ENCODE assay signal across 11 mouse cellular contexts in the genomic region with DNA sequence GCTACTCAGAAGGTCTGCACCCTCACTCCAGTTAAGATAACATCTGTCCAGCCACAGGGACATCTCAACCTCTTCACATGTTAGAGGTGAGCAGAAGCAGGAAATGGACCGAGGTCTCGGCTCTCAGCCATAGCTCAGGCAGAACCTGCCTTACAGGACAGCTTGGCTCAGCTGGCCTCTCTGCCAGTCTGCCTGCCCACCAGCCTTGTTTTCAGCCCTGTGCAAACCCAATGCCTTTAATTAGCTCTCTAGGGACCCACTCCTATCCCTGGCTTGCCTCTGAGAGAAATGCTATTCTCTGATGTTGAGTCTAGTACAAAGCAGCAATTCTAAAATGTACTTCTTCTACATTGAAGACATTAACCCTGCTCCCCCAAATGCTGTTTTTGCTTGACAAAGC.
DNase-seq lines count a peak whose midpoint lies in the region; ATAC-seq and TF ChIP-seq lines count a peak whose summit lies in the region.
"Had no signal": no experiment of that assay in that cellular context is flagged by ENCODE, and none has a peak within 500 bp of the region (broad histone marks: within the 10 kb centered on the region; RNA-seq: fewer than 3 reads in every experiment).

No protein-coding gene starts in this region.

- no peak for TF ChIP-seq CTCF in brain, embryonic 14.5 days (IDR thresholded peaks at IDR 0.05; ENCODE audit: borderline replicate concordance, extremely low read depth, insufficient read depth, insufficient read length)

- H3K4me3 ChIP-seq in heart, embryonic 16.5 days (ENCODE audit: low read length) = no peak overlapping the region
- H3K4me3 ChIP-seq in heart, embryonic 11.5 days (ENCODE audit: low read depth, low read length) = no peak overlapping the region
- H3K4me3 ChIP-seq in hindbrain, embryonic 12.5 days = no peak overlapping the region
- H3K4me3 ChIP-seq in intestine, embryonic 15.5 days (replicated peaks) = no peak overlapping the region
- H3K4me3 ChIP-seq: heart, adult 2 months; limb, embryonic 15.5 days had no signal

- no peaks in the 10 kb centered on the region for H3K27me3 ChIP-seq in heart, embryonic 16.5 days (ENCODE audit: control insufficient read depth, insufficient read depth, low read length)
- H3K27me3 ChIP-seq in heart, embryonic 11.5 days (ENCODE audit: control insufficient read depth, insufficient read depth, low read length) = no peaks in the 10 kb centered on the region
- H3K27me3 ChIP-seq in hindbrain, embryonic 12.5 days = no peaks in the 10 kb centered on the region
- H3K27me3 ChIP-seq in intestine, embryonic 15.5 days (replicated peaks) = no peaks in the 10 kb centered on the region
- H3K27me3 ChIP-seq: limb, embryonic 15.5 days had no signal

- H3K36me3 ChIP-seq in heart, embryonic 16.5 days (ENCODE audit: control insufficient read depth, insufficient read depth) = no peaks in the 10 kb centered on the region; the same call in 1 of the 2 replicates
- no peaks in the 10 kb centered on the region for H3K36me3 ChIP-seq in heart, embryonic 11.5 days (ENCODE audit: control insufficient read depth, insufficient read depth, low read length)
- H3K36me3 ChIP-seq in hindbrain, embryonic 12.5 days = peaks cover 4% of the 10 kb centered on the region; the same call in 1 of the 2 replicates
- no peaks in the 10 kb centered on the region for H3K36me3 ChIP-seq in intestine, embryonic 15.5 days
- H3K36me3 ChIP-seq: limb, embryonic 15.5 days had no signal

- 77% methylated on average over 2 of the region's 2 CpGs for WGBS in heart, embryonic 16.5 days
- WGBS in heart, embryonic 11.5 days (ENCODE audit: insufficient replicate concordance) = 65% methylated on average over 2 of the region's 2 CpGs
- WGBS in hindbrain, embryonic 12.5 days = 80% methylated on average over 2 of the region's 2 CpGs
- 66% methylated on average over 2 of the region's 2 CpGs for WGBS in intestine, embryonic 15.5 days

- H3K9me3 ChIP-seq in heart, embryonic 16.5 days (replicated peaks; ENCODE audit: control insufficient read depth, low read length) = peaks cover 3% of the 10 kb centered on the region; the same call in 1 of the 2 replicates
- no peaks in the 10 kb centered on the region for H3K9me3 ChIP-seq in heart, embryonic 11.5 days (replicated peaks; ENCODE audit: control insufficient read depth, low read length)
- H3K9me3 ChIP-seq in hindbrain, embryonic 12.5 days (replicated peaks) = no peaks in the 10 kb centered on the region
- H3K9me3 ChIP-seq in intestine, embryonic 15.5 days = no peaks in the 10 kb centered on the region
- H3K9me3 ChIP-seq: limb, embryonic 15.5 days had no signal

- no peak for ATAC-seq in heart, embryonic 16.5 days (replicated peaks; ENCODE audit: extremely low read depth, insufficient read depth, low FRiP score)
- ATAC-seq in heart, embryonic 11.5 days (replicated peaks; ENCODE audit: insufficient number of reproducible peaks, low FRiP score, low TSS enrichment) = no peak
- ATAC-seq in hindbrain, embryonic 12.5 days (ENCODE audit: low FRiP score) = peak; percentile 67; the same call in 1 of the 2 replicates
- 0 out of 2 replicates have a peak, but pooled peaks have one; percentile 7 for ATAC-seq in megakaryocyte progenitor cell, adult 5-6 weeks (replicated peaks; ENCODE audit: poor library complexity)
- no peak for ATAC-seq in intestine, embryonic 15.5 days

- H3K4me1 ChIP-seq in heart, embryonic 16.5 days (ENCODE audit: control insufficient read depth, insufficient read depth, low read length) = peaks cover 14% of the 10 kb centered on the region
- H3K4me1 ChIP-seq in heart, embryonic 11.5 days (ENCODE audit: control insufficient read depth, insufficient read depth, low read length) = peaks cover 3% of the 10 kb centered on the region; the same call in 1 of the 2 replicates
- H3K4me1 ChIP-seq in hindbrain, embryonic 12.5 days = peaks cover 20% of the 10 kb centered on the region
- H3K4me1 ChIP-seq in intestine, embryonic 15.5 days (replicated peaks) = peaks cover 10% of the 10 kb centered on the region; the same call in 1 of the 2 replicates

- H3K4me2 ChIP-seq in heart, embryonic 16.5 days (ENCODE audit: low read depth, low read length) = no peak overlapping the region
- H3K4me2 ChIP-seq in heart, embryonic 11.5 days = no peak overlapping the region
- H3K4me2 ChIP-seq in hindbrain, embryonic 12.5 days (replicated peaks) = no peak overlapping the region
- no peak overlapping the region for H3K4me2 ChIP-seq in intestine, embryonic 15.5 days (replicated peaks)

- 0 out of 2 replicates have a peak overlapping the region, but pooled peaks have one; percentile 6 for H3K27ac ChIP-seq in heart, embryonic 16.5 days (ENCODE audit: low read length)
- no peak overlapping the region for H3K27ac ChIP-seq in heart, embryonic 11.5 days (ENCODE audit: low read depth, low read length)
- peak overlapping the region; percentile 52 for H3K27ac ChIP-seq in hindbrain, embryonic 12.5 days
- no peak overlapping the region for H3K27ac ChIP-seq in intestine, embryonic 15.5 days
- H3K27ac ChIP-seq: heart, adult 2 months; limb, embryonic 15.5 days had no signal

- peak; percentile 83 for DNase-seq in brain, embryonic 14.5 days (ENCODE audit: low read depth)
- DNase-seq in thymus, postnatal 0 days (ENCODE audit: low spot score) = no peak
- DNase-seq in frontal cortex, adult 2 months (ENCODE audit: extremely low spot score in 1 of 2, low spot score in 1 of 2) = no peak
- DNase-seq: cerebellum, adult 9-10 months; heart, adult 2 months had no signal

- H3K9ac ChIP-seq in heart, embryonic 16.5 days (ENCODE audit: low read length) = no peak overlapping the region
- no peak overlapping the region for H3K9ac ChIP-seq in heart, embryonic 11.5 days (ENCODE audit: low read depth, low read length)
- H3K9ac ChIP-seq in hindbrain, embryonic 12.5 days = no peak overlapping the region
- H3K9ac ChIP-seq in intestine, embryonic 15.5 days = no peak overlapping the region
- H3K9ac ChIP-seq: limb, embryonic 15.5 days had no signal

- no peak for TF ChIP-seq POLR2A in brain, embryonic 14.5 days (IDR thresholded peaks at IDR 0.05; ENCODE audit: borderline replicate concordance, extremely low read depth, insufficient read depth, insufficient read length, poor library complexity, severe bottlenecking)

Comparison
In these comparisons a context has a peak if more than half of its experiments do, and no peak if none do; other contexts are left out.
1. H3K27ac ChIP-seq: peak in heart, embryonic 16.5 days (single experiment) and hindbrain, embryonic 12.5 days (single experiment); none in heart, embryonic 11.5 days (single experiment) and intestine, embryonic 15.5 days (single experiment).
2. ATAC-seq: peak in hindbrain, embryonic 12.5 days (single experiment) and megakaryocyte progenitor cell, adult 5-6 weeks (single experiment); none in heart, embryonic 16.5 days (single experiment), heart, embryonic 11.5 days (single experiment) and intestine, embryonic 15.5 days (single experiment).